Mouse (Mus musculus) adipose tissue, adult 10 weeks (tissue): Measurements from ENCODE around the gene Zfp952. TPM values are rescaled to one million over a fixed set of nuclear protein-coding genes. Genes with fewer than 3 reads are reported as not detected.

Experiments
- polyA plus RNA-seq: library from polyadenylated mRNA; stranded (reverse); fragments of 350-450 nt; fragmentation: Illumina TruSeq; extraction: RNeasy Lipid Tissue Mini Kit (QIAGEN cat#74804); gene quantifications from one replicate; pipeline ENCODE4 v1.2.3, GENCODE M21; 2014; ENCODE audit warnings: low read depth, low replicate concordance

Zfp952 gene
- 8.5 TPM for polyA plus RNA-seq

DNA sequence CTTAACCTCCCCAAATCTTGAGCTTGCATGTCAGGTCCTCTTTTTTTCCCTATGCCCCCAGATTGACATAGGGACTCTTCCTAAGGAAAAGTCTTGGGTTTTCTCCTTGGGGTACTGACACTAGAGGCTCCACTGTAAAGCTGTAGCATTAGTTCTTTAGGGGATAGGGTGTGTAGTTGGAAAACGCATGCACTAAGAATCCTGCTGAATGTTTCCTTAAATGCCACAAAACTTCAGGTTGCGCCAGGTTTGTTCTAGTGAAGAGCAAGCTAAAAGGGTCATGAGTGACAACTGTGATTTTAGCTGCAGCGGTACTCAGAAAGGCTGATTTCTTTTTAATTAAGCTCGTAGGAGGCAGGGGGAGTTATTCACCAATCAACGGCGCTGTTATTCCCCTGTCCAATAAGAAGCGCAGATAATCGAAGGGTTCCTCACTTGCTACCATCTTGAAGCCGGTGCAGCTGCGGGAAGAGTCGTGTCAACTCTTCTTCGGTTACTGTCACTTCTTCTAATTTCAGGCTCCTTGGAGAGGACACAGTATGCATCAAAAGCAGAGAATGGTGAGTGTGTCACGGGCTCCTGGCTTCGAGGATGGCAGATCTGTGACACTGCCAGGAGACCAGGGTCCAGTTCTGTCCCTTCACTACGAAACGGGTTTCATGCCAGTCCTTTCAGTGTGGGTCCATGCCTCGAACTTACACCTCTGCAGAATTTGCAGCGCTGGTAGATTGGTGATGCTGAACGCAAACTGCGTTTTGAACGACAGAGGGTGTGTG is at the start of gene Zfp952:
Gene Zfp952, plus strand, starts transcription at position 431 of the 776 bp plus-strand sequence.

GRCm38 (mm10) chr17:32947215-32947914 is 45.6 kb upstream of the Zfp952 start, which contains the start of gene Cyp4f13:
Cyp4f13 (minus strand) TSS chr17:32947402.

DNA sequence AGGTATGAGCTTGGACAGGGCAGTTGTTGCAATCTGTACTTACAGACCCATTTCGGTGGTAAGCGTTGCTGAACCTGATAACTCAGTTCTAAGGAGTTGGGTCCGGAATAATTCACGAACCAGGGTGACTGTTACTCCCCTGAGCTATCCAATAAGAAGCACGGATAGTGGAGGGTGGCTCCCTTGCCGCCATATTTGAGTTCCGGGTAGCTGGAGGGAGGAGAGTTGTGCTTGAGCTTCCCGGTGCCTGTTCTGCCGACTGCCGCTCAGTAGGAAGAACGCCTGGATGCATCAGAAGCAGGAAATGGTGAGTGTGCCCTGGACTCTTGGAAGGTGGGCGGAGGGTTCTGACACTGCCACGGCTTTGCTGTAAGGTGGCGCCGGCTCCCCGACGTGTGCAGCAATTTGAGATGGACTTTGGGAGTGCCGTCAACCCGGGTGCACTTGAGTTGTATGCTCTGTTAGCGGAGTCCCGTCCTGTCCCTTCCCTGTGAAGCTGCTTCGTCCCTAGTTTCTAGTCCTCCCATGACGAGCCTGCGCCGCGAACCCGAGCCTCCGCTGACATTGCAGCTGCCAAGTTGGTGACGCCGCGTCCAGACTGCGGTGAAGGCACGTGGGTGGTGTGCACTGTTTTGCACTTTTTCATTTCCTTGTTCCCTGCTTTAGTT is 27.2 kb upstream of the Zfp952 start, which contains the start of gene Zfp472:
Gene Zfp472, plus strand, starts transcription at position 192 of the 668 bp plus-strand sequence.

DNA sequence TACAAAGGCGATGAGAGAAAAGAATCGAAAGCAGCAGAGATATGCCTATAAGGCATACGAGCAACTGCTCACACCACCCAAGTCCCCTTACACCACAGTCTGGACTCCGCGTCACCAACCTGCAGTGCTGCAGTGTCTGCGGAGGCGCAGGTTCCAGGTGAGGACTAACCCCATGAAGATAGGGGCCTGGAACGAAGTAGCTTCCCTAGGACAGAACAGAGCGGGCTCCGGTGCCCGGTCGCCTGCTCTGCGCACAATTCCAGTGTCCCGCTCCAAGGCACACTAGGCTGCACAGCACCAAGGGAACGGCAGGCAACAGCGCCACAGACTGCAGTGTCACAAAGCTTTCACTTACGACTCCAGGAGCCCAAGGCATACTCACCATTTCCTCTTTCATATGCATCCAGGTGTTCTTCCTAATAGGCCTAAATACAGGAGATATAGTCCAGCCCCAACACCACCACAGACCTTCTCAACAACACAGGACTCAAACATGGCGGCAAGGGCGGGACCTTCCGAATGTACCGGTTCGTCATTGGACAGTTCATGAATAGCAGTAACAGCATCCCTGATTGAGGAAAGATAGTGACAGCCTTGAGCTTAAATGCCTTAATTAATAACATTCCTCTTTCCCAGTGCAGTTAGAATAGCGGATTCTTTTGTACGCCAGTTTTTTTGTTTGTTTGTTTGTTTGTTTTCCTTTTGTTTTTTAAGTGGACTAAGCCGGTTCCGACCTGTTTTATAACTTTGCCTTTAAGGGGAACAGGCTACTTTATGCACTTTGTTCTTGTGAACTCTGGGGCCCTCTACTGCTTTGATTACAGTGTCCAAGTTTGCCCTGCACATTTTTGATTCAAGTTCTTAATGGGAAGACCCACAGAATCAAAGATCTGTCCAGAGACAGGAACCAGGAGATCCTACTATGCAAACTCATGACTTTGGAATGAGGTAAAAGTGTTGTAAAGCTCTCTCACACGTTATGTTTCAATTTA is 40.3 kb downstream of the Zfp952 start, which contains the start of gene Zfp763:
Gene Zfp763, minus strand, starts transcription at position 503 of the 992 bp plus-strand sequence.

Other genes with a start within 250 kb of the Zfp952 start
- 13.4 TPM for gene Zfp871, start 204.8 kb upstream of the Zfp952 start, polyA plus RNA-seq
- 1.0 TPM for gene Zfp811, start 183.2 kb upstream of the Zfp952 start, polyA plus RNA-seq
- gene Zfp799, start 162.9 kb upstream of the Zfp952 start, polyA plus RNA-seq = 5.5 TPM
- 5.7 TPM for gene Zfp870, start 101.5 kb upstream of the Zfp952 start, polyA plus RNA-seq
- gene Cyp4f14, start 75.8 kb upstream of the Zfp952 start, polyA plus RNA-seq = 0.17 TPM
- gene Cyp4f13, start 45.7 kb upstream of the Zfp952 start, polyA plus RNA-seq = 50.7 TPM
- 6.4 TPM for gene Zfp472, start 27.3 kb upstream of the Zfp952 start, polyA plus RNA-seq
- 5.9 TPM for gene Zfp763, start 40.3 kb downstream of the Zfp952 start, polyA plus RNA-seq
- 0.41 TPM for gene 4921501E09Rik, start 74.9 kb downstream of the Zfp952 start, polyA plus RNA-seq
- 5.3 TPM for gene Zfp563, start 96.2 kb downstream of the Zfp952 start, polyA plus RNA-seq
- gene Morc2b, start 146.6 kb downstream of the Zfp952 start, polyA plus RNA-seq = 2.6 TPM
- not detected for gene Olfr55, start 175.3 kb downstream of the Zfp952 start, polyA plus RNA-seq
- not detected for gene Olfr239, start 198.2 kb downstream of the Zfp952 start, polyA plus RNA-seq
- not detected for gene Olfr1564, start 228.6 kb downstream of the Zfp952 start, polyA plus RNA-seq